Mouse (Mus musculus): ENCODE data around the gene Cpeb3.

- TF ChIP-seq CTCF (IDR thresholded peaks at IDR 0.05; ENCODE audit: low read depth, low read length) (no peak), POLR2A (IDR thresholded peaks at IDR 0.05; ENCODE audit: borderline replicate concordance, low read depth, low read length) (no peak)
Measured at GRCm38 (mm10) chr19:37088043-37088748, 120.2 kb downstream of the Cpeb3 start.

All from bone marrow macrophage, adult 2 months (primary cell).